Mouse (Mus musculus) gastrocnemius, postnatal 25 days (tissue): ENCODE results near the gene Vmn1r59. TPM values are rescaled to one million over a fixed set of nuclear protein-coding genes. Genes with fewer than 3 reads are reported as not detected.
"Not testable (repeated sequence)": the region's sequence is repeated elsewhere in the genome, so short reads cannot be mapped to it uniquely, and the experiment has no call there.

Experiments
- DNase-seq: peaks from one replicate; pipeline ENCODE4 v3.0.0; 2022
- long read RNA-seq, 2 experiments: library from polyadenylated mRNA; stranded (forward); transcript quantifications; one replicate each; pipeline ENCODE4 v2.0.0; 2021
- total RNA-seq, 2 experiments: library from RNA; stranded (reverse); gene quantifications; 1 replicate in 1 of 2; 2 replicates in 1 of 2; pipeline ENCODE4 v1.2.3; 2021

The Vmn1r59 gene
- not detected for total RNA-seq
- long read RNA-seq, experiment 1: 0 reads
- long read RNA-seq, experiment 2: 0 reads

- DNase-seq: no peak
These were observed at the start of gene Vmn1r59 for GRCm38 (mm10) chr7:5456674-5457073. Gene Vmn1r59 (minus strand): TSS chr7:5456774.

- not testable (repeated sequence) for DNase-seq
These were observed 37.3 kb upstream of the Vmn1r59 start, which contains the start of gene Vmn2r28 for GRCm38 (mm10) chr7:5493856-5494255. Gene Vmn2r28 (minus strand): TSS chr7:5493956.

- not testable (repeated sequence) for DNase-seq
These were observed 2.6 kb downstream of the Vmn1r59 start for GRCm38 (mm10) chr7:5454011-5454410.

- DNase-seq: no peak
These were observed 7.9 kb downstream of the Vmn1r59 start for GRCm38 (mm10) chr7:5448627-5449026.

- not testable (repeated sequence) for DNase-seq
These were observed 43.3 kb downstream of the Vmn1r59 start, which contains the start of gene Vmn1r58 for GRCm38 (mm10) chr7:5413296-5413695. Gene Vmn1r58 (minus strand): TSS chr7:5413396.

- DNase-seq: no peak
These were observed 50.4 kb downstream of the Vmn1r59 start for GRCm38 (mm10) chr7:5406201-5406600.

Other genes with a start within 250 kb of the Vmn1r59 start
- not detected for gene Vmn1r57, start 238.3 kb downstream of the Vmn1r59 start, total RNA-seq
- not detected for gene Gm5065, start 106.2 kb downstream of the Vmn1r59 start, total RNA-seq
- gene Nlrp2, start 105.7 kb downstream of the Vmn1r59 start, total RNA-seq: not detected
- not detected for gene Vmn1r58, start 43.4 kb downstream of the Vmn1r59 start, total RNA-seq
- not detected for gene Vmn2r28, start 37.2 kb upstream of the Vmn1r59 start, total RNA-seq
- gene Vmn1r60, start 90.5 kb upstream of the Vmn1r59 start, total RNA-seq: not detected
- gene Vmn1r61, start 156.5 kb upstream of the Vmn1r59 start, total RNA-seq: not detected
- not detected for gene Vmn1r62, start 216.9 kb upstream of the Vmn1r59 start, total RNA-seq